Mouse (Mus musculus): Measurements from ENCODE around the gene Adgra1.

The Adgra1 gene

GRCm38 (mm10) chr7:139850152-139850551, 16.2 kb downstream of the Adgra1 start:
- in situ Hi-C loops (cut with MboI, MseI) = no loop called here

- in situ Hi-C loops (cut with MboI, MseI) = no loop called here
Measured at GRCm38 (mm10) chr7:139850677-139851076, 16.7 kb downstream of the Adgra1 start.

- in situ Hi-C loops (cut with MboI, MseI) = no loop called here
Measured at GRCm38 (mm10) chr7:139851098-139851497, 17.1 kb downstream of the Adgra1 start.

- in situ Hi-C loops (cut with MboI, MseI) = no loop called here
Measured at GRCm38 (mm10) chr7:139855261-139855660, 21.3 kb downstream of the Adgra1 start.

- in situ Hi-C loops (cut with MboI, MseI) = loop anchor here (5.0 to 10.0 kb wide), 2 partner anchors 159 to 227 kb away; no protein-coding TSS in a partner anchor
Measured at GRCm38 (mm10) chr7:139861411-139861810, 27.4 kb downstream of the Adgra1 start.

- in situ Hi-C loops (cut with MboI, MseI) = loop anchor here (5.0 to 10.0 kb wide), 2 partner anchors 161 to 228 kb away; no protein-coding TSS in a partner anchor
Measured at GRCm38 (mm10) chr7:139863076-139863475, 29.1 kb downstream of the Adgra1 start.

- in situ Hi-C loops (cut with MboI, MseI) = loop anchor here (5.0 to 10.0 kb wide), 2 partner anchors 162 to 229 kb away; no protein-coding TSS in a partner anchor
Measured at GRCm38 (mm10) chr7:139864253-139864652, 30.3 kb downstream of the Adgra1 start.

- in situ Hi-C loops (cut with MboI, MseI) = loop anchor here (5.0 to 10.0 kb wide), 3 partner anchors 163 to 230 kb away; no protein-coding TSS in a partner anchor
Measured at GRCm38 (mm10) chr7:139864871-139865270, 30.9 kb downstream of the Adgra1 start.

- in situ Hi-C loops (cut with MboI, MseI) = no loop called here
Measured at GRCm38 (mm10) chr7:139871014-139871413, 37.0 kb downstream of the Adgra1 start.

GRCm38 (mm10) chr7:139877167-139877792, 43.3 kb downstream of the Adgra1 start:
- in situ Hi-C loops (cut with MboI, MseI) = no loop called here

- in situ Hi-C loops (cut with MboI, MseI) = no loop called here
Measured at GRCm38 (mm10) chr7:139878122-139878521, 44.1 kb downstream of the Adgra1 start.

- in situ Hi-C loops (cut with MboI, MseI) = no loop called here
Measured at GRCm38 (mm10) chr7:139878621-139879020, 44.6 kb downstream of the Adgra1 start.

- in situ Hi-C loops (cut with MboI, MseI) = no loop called here
Measured at GRCm38 (mm10) chr7:139883545-139883944, 49.6 kb downstream of the Adgra1 start.

GRCm38 (mm10) chr7:139891779-139892178, 57.8 kb downstream of the Adgra1 start:
- in situ Hi-C loops (cut with MboI, MseI) = no loop called here

- in situ Hi-C loops (cut with MboI, MseI) = no loop called here
Measured at GRCm38 (mm10) chr7:139894655-139895557, 60.9 kb downstream of the Adgra1 start, which contains the start of gene Kndc1. Gene Kndc1 (plus strand): TSS chr7:139894696.

- in situ Hi-C loops (cut with MboI, MseI) = no loop called here
Measured at GRCm38 (mm10) chr7:139896271-139896670, 62.3 kb downstream of the Adgra1 start.

- in situ Hi-C loops (cut with MboI, MseI) = no loop called here
Measured at GRCm38 (mm10) chr7:139896796-139897195, 62.8 kb downstream of the Adgra1 start.

- in situ Hi-C loops (cut with MboI, MseI) = no loop called here
Measured at GRCm38 (mm10) chr7:139898606-139899005, 64.6 kb downstream of the Adgra1 start.

GRCm38 (mm10) chr7:139899505-139899904, 65.5 kb downstream of the Adgra1 start:
- in situ Hi-C loops (cut with MboI, MseI) = no loop called here

GRCm38 (mm10) chr7:139900456-139900855, 66.5 kb downstream of the Adgra1 start:
- in situ Hi-C loops (cut with MboI, MseI) = no loop called here

GRCm38 (mm10) chr7:139900896-139901295, 66.9 kb downstream of the Adgra1 start:
- in situ Hi-C loops (cut with MboI, MseI) = no loop called here

GRCm38 (mm10) chr7:139901981-139902380, 68.0 kb downstream of the Adgra1 start:
- in situ Hi-C loops (cut with MboI, MseI) = no loop called here
